In genomic region chr16:84621300-84622031, GRCm38 (mm10) we compare ENCODE assay signal across 10 mouse cellular contexts.
A peak's percentile ranks its signal among the peaks of the same experiment; 100 is the strongest.
DNase-seq lines count a peak whose midpoint lies in the region; ATAC-seq and TF ChIP-seq lines count a peak whose summit lies in the region.
"Had no signal": no experiment of that assay in that cellular context is flagged by ENCODE, and none has a peak within 500 bp of the region (broad histone marks: within the 10 kb centered on the region; RNA-seq: fewer than 3 reads in every experiment).

No protein-coding gene starts in this region.

- H3K9ac ChIP-seq in midbrain, embryonic 15.5 days: no peak overlapping the region
- H3K9ac ChIP-seq in lung, postnatal 0 days (replicated peaks; ENCODE audit: low read depth): no peak overlapping the region
- H3K9ac ChIP-seq in hindbrain, embryonic 16.5 days (ENCODE audit: low read depth, low read length): no peak overlapping the region
- H3K9ac ChIP-seq: embryonic facial prominence, embryonic 13.5 days; neural tube, embryonic 13.5 days had no signal

- peak; percentile 76 for ATAC-seq in midbrain, embryonic 15.5 days (replicated peaks)
- no peak for ATAC-seq in lung, postnatal 0 days
- ATAC-seq in hindbrain, embryonic 16.5 days: no peak

- TF ChIP-seq CTCF in lung, postnatal 0 days (IDR thresholded peaks at IDR 0.05): no peak

- H3K27me3 ChIP-seq in midbrain, embryonic 15.5 days (replicated peaks): no peaks in the 10 kb centered on the region
- H3K27me3 ChIP-seq in midbrain, embryonic 10.5 days (ENCODE audit: low read depth, poor library complexity, severe bottlenecking): no peaks in the 10 kb centered on the region
- no peaks in the 10 kb centered on the region for H3K27me3 ChIP-seq in lung, postnatal 0 days (replicated peaks; ENCODE audit: insufficient read depth, low read length)
- no peaks in the 10 kb centered on the region for H3K27me3 ChIP-seq in hindbrain, embryonic 16.5 days (replicated peaks; ENCODE audit: control insufficient read depth, insufficient read depth, low read length)
- H3K27me3 ChIP-seq: embryonic facial prominence, embryonic 13.5 days; neural tube, embryonic 13.5 days had no signal

- H3K4me2 ChIP-seq in midbrain, embryonic 15.5 days: no peak overlapping the region
- peak overlapping the region; percentile 20; the same call in 1 of the 2 replicates for H3K4me2 ChIP-seq in lung, postnatal 0 days (replicated peaks; ENCODE audit: low read depth, low read length)
- H3K4me2 ChIP-seq in hindbrain, embryonic 16.5 days (ENCODE audit: low read length): no peak overlapping the region
- H3K4me2 ChIP-seq: embryonic facial prominence, embryonic 13.5 days; neural tube, embryonic 13.5 days had no signal

- no peaks in the 10 kb centered on the region for H3K9me3 ChIP-seq in midbrain, embryonic 15.5 days
- H3K9me3 ChIP-seq in midbrain, embryonic 10.5 days (replicated peaks): no peaks in the 10 kb centered on the region
- no peaks in the 10 kb centered on the region for H3K9me3 ChIP-seq in lung, postnatal 0 days (ENCODE audit: low read length)
- no peaks in the 10 kb centered on the region for H3K9me3 ChIP-seq in hindbrain, embryonic 16.5 days (ENCODE audit: control insufficient read depth, low read length)
- H3K9me3 ChIP-seq: embryonic facial prominence, embryonic 13.5 days; neural tube, embryonic 13.5 days had no signal

- no peaks in the 10 kb centered on the region for H3K36me3 ChIP-seq in midbrain, embryonic 15.5 days (replicated peaks)
- H3K36me3 ChIP-seq in midbrain, embryonic 10.5 days: no peaks in the 10 kb centered on the region
- no peaks in the 10 kb centered on the region for H3K36me3 ChIP-seq in lung, postnatal 0 days (ENCODE audit: insufficient read depth, low read length)
- no peaks in the 10 kb centered on the region for H3K36me3 ChIP-seq in hindbrain, embryonic 16.5 days (ENCODE audit: control insufficient read depth, insufficient read depth, low read length)
- H3K36me3 ChIP-seq: embryonic facial prominence, embryonic 13.5 days; neural tube, embryonic 13.5 days had no signal

- no peaks in the 10 kb centered on the region; the same call in 1 of the 2 replicates for H3K4me1 ChIP-seq in midbrain, embryonic 15.5 days
- H3K4me1 ChIP-seq in midbrain, embryonic 10.5 days: no peaks in the 10 kb centered on the region
- no peaks in the 10 kb centered on the region for H3K4me1 ChIP-seq in lung, postnatal 0 days (ENCODE audit: insufficient read depth, low read depth, low read length)
- H3K4me1 ChIP-seq in hindbrain, embryonic 16.5 days (ENCODE audit: control insufficient read depth, insufficient read depth, low read depth, low read length): no peaks in the 10 kb centered on the region
- H3K4me1 ChIP-seq: embryonic facial prominence, embryonic 13.5 days; neural tube, embryonic 13.5 days had no signal

- DNase-seq in midbrain, embryonic 10.5 days (ENCODE audit: low spot score): no peak
- peak; percentile 22 for DNase-seq in adrenal gland, postnatal 10 days
- DNase-seq in gonadal fat pad, adult 2 months (ENCODE audit: low read depth): peak; percentile 10
- DNase-seq in kidney, postnatal 10 days: peak; percentile 21
- peak; percentile 35 for DNase-seq in lung, postnatal 0 days (ENCODE audit: low spot score)
- peak; percentile 46 for DNase-seq in telencephalon, adult 2 months (ENCODE audit: low read depth, low spot score)

- TF ChIP-seq EP300 in lung, postnatal 0 days (IDR thresholded peaks at IDR 0.05): no peak

- H3K4me3 ChIP-seq in midbrain, embryonic 15.5 days: no peak overlapping the region
- no peak overlapping the region for H3K4me3 ChIP-seq in midbrain, embryonic 10.5 days
- H3K4me3 ChIP-seq in lung, postnatal 0 days (ENCODE audit: low read depth, low read length): peak overlapping the region; percentile 21
- H3K4me3 ChIP-seq in hindbrain, embryonic 16.5 days (ENCODE audit: low read length): no peak overlapping the region
- H3K4me3 ChIP-seq: embryonic facial prominence, embryonic 13.5 days; neural tube, embryonic 13.5 days had no signal

- H3K27ac ChIP-seq in midbrain, embryonic 15.5 days: peak overlapping the region; percentile 29; the same call in 1 of the 2 replicates
- H3K27ac ChIP-seq in midbrain, embryonic 10.5 days (replicated peaks): no peak overlapping the region
- no peak overlapping the region for H3K27ac ChIP-seq in lung, postnatal 0 days (ENCODE audit: low read length)
- H3K27ac ChIP-seq in hindbrain, embryonic 16.5 days (ENCODE audit: low read depth, low read length): no peak overlapping the region
- H3K27ac ChIP-seq: embryonic facial prominence, embryonic 13.5 days; neural tube, embryonic 13.5 days had no signal

- WGBS in midbrain, embryonic 15.5 days: 66% methylated on average over 8 of the region's 8 CpGs
- 84% methylated on average over 8 of the region's 8 CpGs for WGBS in midbrain, embryonic 10.5 days
- WGBS in lung, postnatal 0 days: 53% methylated on average over 8 of the region's 8 CpGs
- WGBS in hindbrain, embryonic 16.5 days: 66% methylated on average over 8 of the region's 8 CpGs
